Mouse (Mus musculus): Measurements from ENCODE around the gene Tmem45a.
"Not testable (repeated sequence)": the region's sequence is repeated elsewhere in the genome, so short reads cannot be mapped to it uniquely, and the experiment has no call there.

The Tmem45a gene

DNA sequence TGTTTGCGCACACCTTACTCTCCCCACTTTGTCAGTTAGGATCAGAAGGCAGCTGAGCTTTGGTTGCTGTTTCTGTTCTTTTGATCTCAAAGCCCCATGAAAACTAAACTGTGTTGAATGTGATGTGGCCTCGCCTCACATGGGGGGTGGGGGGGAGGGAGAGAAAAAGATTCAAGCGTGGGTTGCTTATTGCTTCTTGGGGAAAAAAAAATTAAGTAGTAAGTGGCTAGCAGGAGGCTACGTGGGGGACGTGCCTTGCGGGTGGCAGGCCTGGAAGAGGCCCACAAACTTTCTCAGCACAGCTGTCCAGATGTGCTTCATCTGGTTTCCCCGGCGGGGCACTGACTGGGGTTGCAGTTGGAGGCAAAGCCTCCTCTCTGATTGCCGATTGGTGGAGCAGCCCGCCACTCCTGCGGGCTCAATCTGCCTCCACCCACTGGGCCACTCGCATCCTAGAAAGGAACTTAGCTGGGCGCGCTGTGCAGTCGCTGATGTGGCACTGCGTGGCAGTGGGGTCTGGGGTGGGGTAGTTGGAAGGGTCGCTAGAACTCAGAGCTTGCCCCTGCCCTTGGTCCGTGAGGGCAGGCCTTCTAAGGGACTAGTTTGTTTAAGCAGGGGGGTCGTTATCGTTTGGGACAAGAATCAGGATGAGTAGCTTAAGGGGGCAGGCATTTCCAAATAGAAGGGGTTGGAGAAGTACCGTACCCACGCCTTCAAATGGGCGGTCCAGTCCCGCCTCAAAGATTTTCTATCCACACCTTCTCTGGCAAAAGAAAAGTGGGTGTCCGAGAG, at the start of gene Tmem45a:
Tmem45a (minus strand) TSS at position 343 of the 792 bp plus-strand sequence.
- peak; percentile 13 for DNase-seq (ENCODE audit: low read depth, low spot score)

DNA sequence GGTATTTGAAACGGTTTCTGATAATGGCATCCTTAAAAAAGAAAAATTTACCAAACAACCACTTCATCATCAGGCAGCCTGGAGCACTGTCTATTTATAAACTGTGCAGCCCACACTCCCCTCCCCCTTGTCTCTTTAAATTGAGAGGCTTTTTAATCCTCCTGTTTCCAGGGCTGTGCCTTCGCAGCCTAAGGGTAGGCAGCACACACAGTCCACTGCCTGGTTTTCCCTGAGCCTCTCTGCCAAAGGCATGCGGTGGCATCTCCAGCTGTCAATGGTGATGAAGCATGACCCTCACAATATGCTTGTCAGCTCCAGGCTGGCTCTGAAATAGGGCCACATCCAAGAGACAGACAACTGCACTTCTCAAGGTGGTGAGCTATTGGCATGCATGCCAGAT, 42.1 kb upstream of the Tmem45a start, which contains the start of gene Lnp1:
Lnp1 (minus strand) TSS at position 39 of the 400 bp plus-strand sequence.
- DNase-seq (ENCODE audit: low read depth, low spot score) = peak; percentile 12

- DNase-seq (ENCODE audit: low read depth, low spot score) = peak; percentile 57
These were observed 34.2 kb upstream of the Tmem45a start for GRCm38 (mm10) chr16:56920102-56920657.

DNA sequence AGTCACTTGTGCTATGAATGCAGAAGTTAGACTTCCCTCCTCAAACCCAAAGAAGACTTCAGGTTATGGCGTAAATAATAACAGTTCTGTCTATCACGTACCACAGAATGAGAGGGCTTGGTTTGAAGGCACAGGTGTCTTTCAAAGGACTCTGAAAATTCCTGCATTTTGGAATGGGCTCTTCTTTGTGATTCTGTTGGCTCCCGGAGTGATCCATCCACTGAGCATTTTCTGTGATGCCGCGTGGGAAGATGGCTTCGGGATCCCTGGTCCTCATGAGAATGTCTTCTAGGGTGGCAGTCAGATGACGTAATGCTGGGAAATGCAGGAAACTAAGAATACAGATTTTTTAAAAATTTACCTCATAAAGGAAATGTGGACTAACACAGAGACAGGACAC, 31.3 kb upstream of the Tmem45a start:
- no peak for DNase-seq (ENCODE audit: low read depth, low spot score)

DNA sequence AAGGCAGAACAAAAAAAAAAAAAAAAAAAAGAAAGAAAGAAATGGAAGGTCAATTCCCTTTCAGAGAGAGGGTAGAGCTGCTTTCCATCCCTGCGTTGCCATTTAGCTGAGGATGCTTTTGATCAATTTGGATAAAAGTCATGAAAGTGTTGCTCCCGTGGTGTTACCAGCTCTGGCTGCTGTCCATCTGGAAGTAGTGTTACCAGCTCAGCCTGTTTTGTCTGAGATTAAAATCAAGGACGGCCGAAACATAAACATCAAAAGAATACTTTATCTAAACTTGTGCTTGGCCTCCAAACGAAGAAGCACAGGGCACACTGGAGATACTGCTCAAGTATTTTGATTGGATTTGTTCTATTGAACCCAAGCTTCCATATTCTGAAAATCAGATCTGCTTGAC, 23.0 kb upstream of the Tmem45a start:
- no peak for DNase-seq (ENCODE audit: low read depth, low spot score)

- not testable (repeated sequence) for DNase-seq (ENCODE audit: low read depth, low spot score)
These were observed 16.2 kb upstream of the Tmem45a start for GRCm38 (mm10) chr16:56902206-56902605.

- no peak for DNase-seq (ENCODE audit: low read depth, low spot score)
These were observed 5.6 kb upstream of the Tmem45a start for GRCm38 (mm10) chr16:56891583-56891982.

- no peak for DNase-seq (ENCODE audit: low read depth, low spot score)
These were observed 700 bp upstream of the Tmem45a start for GRCm38 (mm10) chr16:56886616-56887116.

DNA sequence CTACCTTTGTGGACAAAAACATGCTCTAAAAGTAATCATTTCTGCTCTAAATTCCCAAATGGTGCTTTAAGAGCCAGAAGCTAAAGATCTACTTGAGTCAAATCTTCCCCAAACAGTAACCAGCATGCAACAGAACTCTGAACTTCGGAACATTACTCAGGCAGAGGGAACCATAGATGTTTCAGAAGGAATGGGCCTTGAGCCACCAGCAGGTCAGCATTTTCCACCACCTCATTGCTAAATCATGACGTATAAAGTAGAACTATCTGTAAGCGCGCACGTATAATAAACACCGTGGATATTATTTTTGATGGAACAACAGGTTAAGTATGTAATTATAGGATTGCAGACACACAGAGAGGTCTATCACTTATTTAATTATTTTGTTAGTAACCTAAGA, 1.2 kb downstream of the Tmem45a start:
- no peak for DNase-seq (ENCODE audit: low read depth, low spot score)

DNA sequence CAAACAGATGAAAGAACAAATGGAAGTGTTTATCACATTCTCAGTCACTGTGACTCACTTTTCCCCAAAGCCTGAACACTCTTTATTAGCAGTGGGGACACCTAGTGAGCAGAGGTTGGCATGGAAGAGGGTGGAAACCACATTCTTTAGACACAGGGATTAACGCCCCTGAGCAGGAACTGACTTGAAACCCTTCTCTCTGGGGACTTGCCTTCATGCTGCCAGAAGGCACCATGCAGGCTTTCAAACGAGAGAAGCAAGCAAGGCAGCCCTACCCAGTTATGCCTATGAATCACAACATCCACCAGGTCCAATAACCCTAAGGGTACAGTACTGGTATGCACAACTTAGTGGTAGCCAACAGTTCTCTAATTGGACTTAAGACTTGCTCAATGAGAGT, 12.6 kb downstream of the Tmem45a start:
- DNase-seq (ENCODE audit: low read depth, low spot score) = no peak

- DNase-seq (ENCODE audit: low read depth, low spot score) = no peak
These were observed 15.5 kb downstream of the Tmem45a start for GRCm38 (mm10) chr16:56870458-56870857.

- no peak for DNase-seq (ENCODE audit: low read depth, low spot score)
These were observed 17.6 kb downstream of the Tmem45a start for GRCm38 (mm10) chr16:56868361-56868760.

DNA sequence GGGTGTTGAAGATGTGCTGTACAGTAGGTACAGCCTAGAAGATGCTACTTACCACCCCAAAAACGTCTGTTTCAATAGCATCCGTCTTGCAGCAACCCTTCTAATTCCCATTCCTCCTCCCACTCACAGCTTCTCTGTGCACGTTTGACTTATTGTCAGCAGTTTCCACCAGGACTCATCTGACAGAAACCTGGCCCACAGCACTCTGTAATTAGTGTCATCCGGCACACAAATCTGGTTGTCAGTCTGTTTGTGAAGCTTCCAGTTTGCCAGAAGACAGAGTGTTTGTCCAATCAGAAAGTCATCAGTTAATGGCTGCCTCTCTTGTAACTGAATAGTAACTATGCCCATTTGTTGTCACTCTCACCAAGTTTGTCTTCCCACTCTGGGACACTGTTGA, 18.4 kb downstream of the Tmem45a start:
- peak; percentile 8 for DNase-seq (ENCODE audit: low read depth, low spot score)

- DNase-seq (ENCODE audit: low read depth, low spot score) = no peak
These were observed 33.0 kb downstream of the Tmem45a start for GRCm38 (mm10) chr16:56852841-56853587.

GRCm38 (mm10) chr16:56842988-56843387, 43.0 kb downstream of the Tmem45a start:
- no peak for DNase-seq (ENCODE audit: low read depth, low spot score)

DNA sequence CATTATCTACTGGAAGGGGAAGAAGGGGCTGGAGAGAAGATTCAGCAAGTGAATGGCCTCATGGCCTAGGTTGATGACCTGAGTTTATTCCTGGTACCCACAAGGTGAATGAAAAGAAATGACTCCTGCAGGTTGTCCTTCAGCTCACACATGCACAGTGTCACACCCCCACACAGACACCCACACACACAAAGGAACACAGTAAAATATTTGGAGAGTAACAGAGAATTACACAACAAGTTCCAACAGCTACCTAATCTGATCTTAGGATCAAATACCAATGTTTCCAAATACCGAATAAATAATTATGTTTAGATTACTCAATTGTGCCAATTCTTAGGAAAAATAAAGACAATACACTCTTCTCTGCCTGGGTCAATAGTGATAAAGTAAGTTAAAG, 52.7 kb downstream of the Tmem45a start:
- DNase-seq (ENCODE audit: low read depth, low spot score) = no peak

- DNase-seq (ENCODE audit: low read depth, low spot score) = no peak
These were observed 54.0 kb downstream of the Tmem45a start for GRCm38 (mm10) chr16:56831986-56832385.

GRCm38 (mm10) chr16:56801370-56802109, 84.4 kb downstream of the Tmem45a start:
- no peak for DNase-seq (ENCODE audit: low read depth, low spot score)

- DNase-seq (ENCODE audit: low read depth, low spot score) = no peak
These were observed 85.0 kb downstream of the Tmem45a start for GRCm38 (mm10) chr16:56800946-56801345.

DNA sequence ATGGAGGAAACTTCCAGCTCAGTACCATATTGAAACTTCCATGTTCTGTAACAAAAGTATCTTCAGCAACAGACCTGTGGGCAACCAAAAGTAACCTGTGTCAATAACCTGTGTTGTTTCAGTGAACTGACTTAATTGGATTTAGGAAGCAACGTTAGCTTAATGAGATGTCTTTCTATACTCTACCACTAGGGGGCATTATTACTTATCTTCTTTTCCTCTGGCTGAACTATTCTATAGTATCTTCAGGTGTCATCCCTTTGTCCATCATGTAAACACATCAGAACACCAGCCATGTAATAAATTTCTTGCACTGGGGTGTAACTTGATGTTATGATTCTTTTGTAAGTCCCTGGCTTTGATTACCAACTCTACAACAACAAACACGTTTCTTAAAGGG, 85.5 kb downstream of the Tmem45a start:
- DNase-seq (ENCODE audit: low read depth, low spot score) = peak; percentile 13

DNA sequence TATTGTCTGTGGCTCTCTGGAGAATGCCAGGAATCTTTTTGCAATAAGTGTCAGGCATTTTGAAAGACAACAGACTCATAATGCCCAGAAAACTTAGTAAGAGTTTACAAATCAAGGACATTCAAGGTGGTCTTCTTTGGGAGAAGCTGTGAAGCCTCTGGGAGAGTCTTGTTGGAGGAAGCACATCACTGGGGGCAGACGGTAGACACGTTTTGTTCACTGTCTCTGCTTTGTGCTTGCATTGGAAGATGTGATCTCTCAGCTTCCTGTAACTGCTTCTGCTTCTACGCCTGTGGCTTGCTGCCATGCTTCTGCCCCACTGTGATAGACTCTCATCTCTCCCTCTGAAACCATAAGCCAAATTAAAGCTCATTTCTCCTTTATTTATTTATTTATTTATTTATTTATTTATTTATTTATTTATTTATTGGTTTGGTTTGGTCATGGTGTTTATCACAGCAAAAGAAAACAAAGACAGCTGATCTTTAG, 86.4 kb downstream of the Tmem45a start:
- no peak for DNase-seq (ENCODE audit: low read depth, low spot score)

Data from telencephalon, adult 2 months (tissue).